Mouse (Mus musculus) hindbrain, embryonic 13.5 days (tissue): Measurements from ENCODE around the gene Clcn1. TPM values are rescaled to one million over a fixed set of nuclear protein-coding genes. Genes with fewer than 3 reads are reported as not detected.

Experiments used
- ATAC-seq: fragments of 200-750 bp; cut with Nextera tagmentation; 2 replicates; pipeline ENCODE4 v1.8.0; 2017; ENCODE audit warnings: moderate TSS enrichment; ENCODE audit not compliant: low FRiP score
- H3K27ac ChIP-seq: fragments of 300-500 bp; sonication (generic); 2 replicates; pipeline ENCODE4 v1.5.1; 2015; ENCODE audit warnings: inconsistent platforms, mild to moderate bottlenecking, moderate library complexity
- H3K27me3 ChIP-seq: fragments of 300-500 bp; sonication (generic); 2 replicates; pipeline ENCODE4 v1.6.1; 2015; ENCODE audit warnings: mild to moderate bottlenecking, inconsistent platforms
- H3K36me3 ChIP-seq: fragments of 300-500 bp; sonication (generic); 2 replicates; pipeline ENCODE4 v1.6.1; 2015; ENCODE audit warnings: mild to moderate bottlenecking, inconsistent platforms
- H3K4me1 ChIP-seq: fragments of 300-500 bp; sonication (generic); replicated peaks from 2 replicates; pipeline ENCODE4 v1.6.1; 2015; ENCODE audit warnings: inconsistent platforms
- H3K4me2 ChIP-seq: fragments of 300-500 bp; sonication (generic); 2 replicates; pipeline ENCODE4 v1.6.1; 2015; ENCODE audit warnings: inconsistent platforms, mild to moderate bottlenecking, moderate library complexity
- H3K4me3 ChIP-seq: fragments of 300-500 bp; sonication (generic); 2 replicates; pipeline ENCODE4 v1.5.1; 2015; ENCODE audit warnings: mild to moderate bottlenecking, inconsistent platforms
- H3K9ac ChIP-seq: fragments of 300-500 bp; sonication (generic); 2 replicates; pipeline ENCODE4 v1.6.1; 2015; ENCODE audit warnings: mild to moderate bottlenecking, inconsistent platforms
- H3K9me3 ChIP-seq: fragments of 300-500 bp; sonication (generic); 2 replicates; pipeline ENCODE4 v1.6.1; 2016; ENCODE audit warnings: inconsistent platforms
- WGBS: fragments of 180-500 bp; shearing (Covaris S2); methylation state at CpG from one replicate; pipeline ENCODE4 v1.1.7; 2015; 5-methylcytosine and 5-hydroxymethylcytosine counted together
- polyA plus RNA-seq: library from polyadenylated mRNA; unstranded; fragments of >200 nt; fragmentation: Nextera tagmentation; extraction: Ambion mirVana; gene quantifications from 2 replicates; pipeline ENCODE4 v1.2.1, GENCODE M21; 2015

Gene Clcn1
- polyA plus RNA-seq, 1 experiment from 2014 or later: 1.5 TPM

DNA sequence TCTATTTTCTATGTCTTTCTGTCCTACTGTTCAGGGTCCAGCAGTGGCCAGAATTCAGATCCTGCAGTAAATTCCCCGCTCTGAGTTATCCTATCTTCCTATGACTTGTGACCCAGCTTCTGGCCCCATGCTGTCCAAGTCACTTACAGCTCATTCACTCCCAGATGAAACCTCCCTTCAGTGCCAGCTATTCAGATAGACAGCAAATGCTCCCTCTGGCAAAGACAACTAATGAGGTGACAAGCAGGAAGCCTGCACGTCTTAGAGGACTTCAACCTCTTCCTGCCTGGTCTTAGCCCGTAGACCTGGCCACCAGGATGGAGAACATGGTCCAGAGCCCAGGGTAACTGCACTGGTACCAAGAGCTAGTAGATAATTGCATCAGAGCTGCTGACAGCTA is 76.5 kb downstream of the Clcn1 start:
- Histone ChIP-seq H3K9me3 (no peaks in the 10 kb centered on the region), H3K36me3 (peaks cover 26% of the 10 kb centered on the region), H3K27ac (no peak overlapping the region), H3K9ac (no peak overlapping the region), H3K4me3 (no peak overlapping the region), H3K27me3 (no peaks in the 10 kb centered on the region), H3K4me2 (no peak overlapping the region), H3K4me1 (no peaks in the 10 kb centered on the region)
- 0 out of 2 replicates have a peak, but pooled peaks have one; percentile 14 for ATAC-seq
- 63% methylated on average over 3 of the region's 3 CpGs for WGBS

- Histone ChIP-seq H3K9me3 (no peaks in the 10 kb centered on the region), H3K4me1 (no peaks in the 10 kb centered on the region), H3K27ac (no peak overlapping the region), H3K4me2 (no peak overlapping the region), H3K4me3 (no peak overlapping the region), H3K27me3 (no peaks in the 10 kb centered on the region), H3K9ac (no peak overlapping the region), H3K36me3 (peaks cover 15% of the 10 kb centered on the region)
- ATAC-seq: no peak
- 88% methylated on average over 4 of the region's 4 CpGs for WGBS
These were observed 77.6 kb downstream of the Clcn1 start for GRCm38 (mm10) chr6:42364066-42364465.

- no peak overlapping the region for H3K27ac ChIP-seq
- no peaks in the 10 kb centered on the region for H3K27me3 ChIP-seq
- H3K4me3 ChIP-seq: no peak overlapping the region
- H3K4me1 ChIP-seq: no peaks in the 10 kb centered on the region
- no peaks in the 10 kb centered on the region for H3K9me3 ChIP-seq
- ATAC-seq: no peak
- H3K9ac ChIP-seq: no peak overlapping the region
- peaks cover 10% of the 10 kb centered on the region for H3K36me3 ChIP-seq
- no peak overlapping the region for H3K4me2 ChIP-seq
- 95% methylated on average over 15 of the region's 15 CpGs for WGBS
These were observed 78.1 kb downstream of the Clcn1 start for GRCm38 (mm10) chr6:42364607-42365006.

GRCm38 (mm10) chr6:42365215-42365614 is 78.7 kb downstream of the Clcn1 start:
- 90% methylated on average over 6 of the region's 6 CpGs for WGBS
- no peak overlapping the region for H3K4me2 ChIP-seq

More at GRCm38 (mm10) chr6:42365215-42365614, 78.7 kb downstream of the Clcn1 start:
- no peaks in the 10 kb centered on the region for H3K27me3 ChIP-seq
- H3K4me3 ChIP-seq: no peak overlapping the region
- no peak overlapping the region for H3K27ac ChIP-seq
- no peak for ATAC-seq
- no peaks in the 10 kb centered on the region for H3K9me3 ChIP-seq
- H3K9ac ChIP-seq: no peak overlapping the region
- no peaks in the 10 kb centered on the region for H3K4me1 ChIP-seq
- H3K36me3 ChIP-seq: peaks cover 4% of the 10 kb centered on the region

Other genes starting within 250 kb of the Clcn1 start
- gene Sva, start 248.3 kb upstream of the Clcn1 start, polyA plus RNA-seq: not detected in 2 replicates
- not detected in 2 replicates for gene Tas2r139, start 145.7 kb upstream of the Clcn1 start, polyA plus RNA-seq
- not detected in 2 replicates for gene Tas2r144, start 71.4 kb upstream of the Clcn1 start, polyA plus RNA-seq
- gene Gstk1, start 40.8 kb upstream of the Clcn1 start, polyA plus RNA-seq: 12.3 and 13.5 TPM in 2 replicates
- 0.23 and 0.48 TPM in 2 replicates for gene Tmem139, start 24.7 kb upstream of the Clcn1 start, polyA plus RNA-seq
- 43.5 and 47.5 TPM in 2 replicates for gene Casp2, start 21.7 kb upstream of the Clcn1 start, polyA plus RNA-seq
- 5.8 and 6.7 TPM in 2 replicates for gene Fam131b, start 38.0 kb downstream of the Clcn1 start, polyA plus RNA-seq
- gene Zyx, start 62.9 kb downstream of the Clcn1 start, polyA plus RNA-seq: 47.5 and 50.1 TPM in 2 replicates
- gene Epha1, start 86.6 kb downstream of the Clcn1 start, polyA plus RNA-seq: 0.31 and 0.68 TPM in 2 replicates
- gene Tas2r143, start 113.6 kb downstream of the Clcn1 start, polyA plus RNA-seq: not detected in 2 replicates
- gene Tas2r135, start 118.7 kb downstream of the Clcn1 start, polyA plus RNA-seq: not detected in 2 replicates
- gene Tas2r126, start 147.8 kb downstream of the Clcn1 start, polyA plus RNA-seq: not detected in 2 replicates
- not detected in 2 replicates for gene Olfr458, start 178.5 kb downstream of the Clcn1 start, polyA plus RNA-seq
- gene Olfr457, start 189.7 kb downstream of the Clcn1 start, polyA plus RNA-seq: 0.04 TPM in 1 of 2 replicates, not detected in the other
- not detected in 2 replicates for gene Olfr456, start 200.5 kb downstream of the Clcn1 start, polyA plus RNA-seq